Mouse (Mus musculus) liver, adult 2 months (tissue): ENCODE measurements around the gene Prdm16. TPM values are rescaled to one million over a fixed set of nuclear protein-coding genes. Genes with fewer than 3 reads are reported as not detected.

Experiments used
- DNase-seq: peaks from one replicate; pipeline ENCODE4 v3.0.0-alpha.2; 2011; ENCODE audit warnings: low read depth, low spot score; ENCODE audit errors: extremely low read depth
- H3K27ac ChIP-seq: fragments of 200-500 bp; replicated peaks from 2 replicates; pipeline ENCODE4 v1.5.1; 2012; ENCODE audit warnings: low read depth, mild to moderate bottlenecking, control low read depth, inconsistent platforms, low read length; ENCODE audit not compliant: insufficient read depth
- H3K27me3 ChIP-seq: fragments of 200-500 bp; 2 replicates; pipeline ENCODE4 v1.6.1; 2012; ENCODE audit warnings: mild to moderate bottlenecking, moderate library complexity, low read length, inconsistent platforms; ENCODE audit not compliant: control insufficient read depth, insufficient read depth
- H3K36me3 ChIP-seq: fragments of 200-500 bp; 2 replicates; pipeline ENCODE4 v1.6.1; 2012; ENCODE audit warnings: low read length, inconsistent platforms; ENCODE audit not compliant: control insufficient read depth, insufficient read depth
- H3K4me1 ChIP-seq: fragments of 200-500 bp; 2 replicates; pipeline ENCODE4 v1.6.1; 2011; ENCODE audit warnings: low read length; ENCODE audit not compliant: control insufficient read depth, insufficient read depth
- H3K4me3 ChIP-seq: fragments of 200-500 bp; 2 replicates; pipeline ENCODE4 v1.5.1; 2011; ENCODE audit warnings: low read depth, mild to moderate bottlenecking, control low read depth, low read length, moderate library complexity; ENCODE audit not compliant: insufficient read depth
- H3K79me2 ChIP-seq: fragments of 200-500 bp; 2 replicates; pipeline ENCODE4 v1.6.1; 2012; ENCODE audit warnings: inconsistent platforms, mild to moderate bottlenecking, low read length, moderate library complexity; ENCODE audit not compliant: control insufficient read depth, insufficient read depth
- H3K9ac ChIP-seq: fragments of 200-500 bp; 2 replicates; pipeline ENCODE4 v1.6.1; 2012; ENCODE audit warnings: low read depth, mild to moderate bottlenecking, control low read depth, inconsistent platforms, low read length
- CTCF ChIP-seq: fragments of 200-500 bp; IDR thresholded peaks from 2 replicates; pipeline ENCODE4 v1.5.1; 2011; ENCODE audit warnings: low read depth, low read length, control low read depth
- POLR2A ChIP-seq: fragments of 200-500 bp; IDR thresholded peaks from 2 replicates; pipeline ENCODE4 v1.6.1; 2011; ENCODE audit warnings: low read length, control low read depth; ENCODE audit not compliant: insufficient read depth; ENCODE audit errors: extremely low read depth
- WGBS: fragments of 180-500 bp; shearing (Covaris S2); methylation state at CpG from one replicate; pipeline ENCODE4 v1.1.7; 2018; 5-methylcytosine and 5-hydroxymethylcytosine counted together
- polyA plus RNA-seq: library from polyadenylated mRNA; depleted of rRNA; stranded (reverse); fragments of >200 nt; gene quantifications from 2 replicates; pipeline ENCODE4 v1.2.3, GENCODE M21; 2012
- total RNA-seq: library from RNA; depleted of rRNA; stranded (reverse); fragments of >200 nt; gene quantifications from 2 replicates; pipeline ENCODE4 v1.2.3, GENCODE M21; 2014

The Prdm16 gene
- total and polyA plus RNA-seq, 2 experiments = 0.22 to 0.37 TPM

DNA sequence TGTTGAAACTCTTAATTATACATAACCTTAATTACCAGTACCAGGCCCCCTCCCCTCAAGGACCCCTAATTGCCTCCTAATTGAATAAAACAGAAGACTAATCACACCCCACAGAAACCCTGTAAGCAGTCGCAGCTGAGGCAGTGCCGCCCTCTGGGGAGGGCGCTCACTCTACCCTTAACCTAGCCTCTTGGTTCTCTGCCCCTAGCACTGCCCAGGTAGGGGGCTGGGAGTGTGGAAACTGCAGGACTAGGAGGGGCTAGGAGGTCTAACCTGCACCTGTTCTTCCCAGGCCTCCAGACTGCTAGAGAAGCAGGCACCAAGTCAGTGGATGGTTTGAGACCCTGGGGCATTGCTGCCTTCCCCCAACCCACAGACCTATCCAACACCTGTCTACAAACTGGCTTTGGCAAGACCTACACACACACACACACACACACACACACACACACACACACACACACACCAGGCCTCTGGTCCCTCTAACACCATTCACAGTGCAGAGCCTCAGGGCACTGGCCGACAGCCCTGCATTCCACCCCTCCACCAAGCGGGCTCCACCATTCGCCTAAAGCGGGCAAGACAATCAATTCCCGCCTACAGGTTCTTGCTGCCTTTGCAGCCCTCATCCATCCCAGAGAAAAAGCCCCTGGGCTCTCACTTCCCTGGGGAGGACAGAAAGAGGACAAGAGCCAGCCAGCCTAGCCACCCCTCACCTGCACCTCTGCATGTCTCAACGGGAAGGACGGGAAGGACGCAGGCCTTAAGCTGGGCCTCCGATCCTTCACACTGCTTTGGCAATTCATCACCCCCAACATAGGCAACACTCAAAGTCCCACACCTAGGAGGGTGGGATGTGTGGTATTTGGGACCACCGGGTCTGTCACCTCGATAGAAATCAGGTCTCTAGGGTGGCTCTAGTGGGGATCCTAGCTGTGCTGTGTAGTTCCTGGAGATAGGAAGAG, 3.6 kb downstream of the Prdm16 start:
- TF ChIP-seq CTCF = no peak
- no peak for TF ChIP-seq POLR2A
- Histone ChIP-seq H3K36me3 (no peaks in the 10 kb centered on the region), H3K4me1 (no peaks in the 10 kb centered on the region), H3K9ac (no peak overlapping the region), H3K27me3 (peaks cover 23% of the 10 kb centered on the region), H3K4me3 (no peak overlapping the region), H3K27ac (no peak overlapping the region), H3K79me2 (no peaks in the 10 kb centered on the region)
- WGBS = 71% methylated on average over 14 of the region's 14 CpGs
- DNase-seq = no peak

DNA sequence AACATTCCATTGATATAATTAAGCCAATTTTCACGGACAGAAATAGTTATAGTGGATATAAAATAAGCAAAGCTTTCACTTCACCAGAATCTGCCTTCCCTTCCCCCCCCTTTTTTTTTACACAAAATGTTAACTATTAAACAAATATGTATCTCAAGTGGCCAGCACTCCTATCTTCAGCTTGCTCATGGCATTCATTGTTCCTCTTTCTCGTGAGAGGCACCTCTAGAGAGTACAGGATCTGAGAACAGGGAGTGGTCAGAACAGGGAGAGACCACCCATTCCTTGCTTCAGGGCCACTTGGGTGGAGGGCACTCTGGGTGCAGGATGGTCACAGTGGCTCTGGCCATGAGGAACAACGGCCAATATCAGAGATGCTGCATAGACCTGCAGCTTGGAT, 5.9 kb downstream of the Prdm16 start:
- Histone ChIP-seq H3K4me1 (no peaks in the 10 kb centered on the region), H3K79me2 (no peaks in the 10 kb centered on the region), H3K27ac (no peak overlapping the region), H3K27me3 (peaks cover 12% of the 10 kb centered on the region), H3K36me3 (no peaks in the 10 kb centered on the region), H3K9ac (no peak overlapping the region), H3K4me3 (no peak overlapping the region)
- TF ChIP-seq POLR2A (no peak), CTCF (no peak)
- 63% methylated on average over 3 of the region's 3 CpGs for WGBS
- no peak for DNase-seq

DNA sequence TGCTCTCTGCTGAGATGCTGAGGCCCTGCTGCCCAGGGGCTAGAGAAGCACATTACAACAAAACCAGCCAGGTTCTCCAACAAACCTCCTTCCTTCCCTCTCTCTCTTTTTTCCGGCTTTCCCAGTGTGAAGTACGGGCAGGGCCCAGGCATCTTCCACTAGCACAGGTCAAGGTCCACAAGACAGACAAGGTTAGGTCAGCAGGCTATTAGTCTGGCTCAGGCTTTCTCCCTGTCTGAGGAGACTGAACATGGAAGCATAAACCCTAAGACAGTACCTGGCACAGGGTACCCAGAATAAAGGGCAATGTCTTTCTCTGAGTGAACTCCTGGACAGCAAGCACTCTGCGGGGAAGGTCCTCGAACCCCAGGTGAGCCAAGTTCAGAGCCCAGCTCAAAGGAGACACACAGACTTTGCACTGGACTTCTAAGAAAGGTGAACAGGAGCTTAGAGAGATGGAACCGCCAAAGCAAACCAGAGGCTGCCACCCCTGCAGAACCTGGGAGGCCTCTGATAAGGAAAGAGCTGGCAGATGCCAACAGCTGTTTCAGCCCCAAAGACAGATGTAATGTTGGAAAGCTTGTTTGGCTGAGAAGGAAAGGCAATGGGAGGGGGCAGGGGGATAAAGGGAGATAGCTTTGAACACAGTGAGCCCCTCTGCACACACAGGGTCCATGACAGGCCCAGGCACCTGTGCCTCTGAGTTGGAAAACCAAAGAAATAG, 9.1 kb downstream of the Prdm16 start:
- H3K4me3 ChIP-seq = no peak overlapping the region
- H3K79me2 ChIP-seq = no peaks in the 10 kb centered on the region
- no peaks in the 10 kb centered on the region for H3K4me1 ChIP-seq
- no peak overlapping the region for H3K9ac ChIP-seq
- TF ChIP-seq POLR2A (no peak), CTCF (no peak)
- no peak overlapping the region for H3K27ac ChIP-seq
- DNase-seq = no peak
- H3K36me3 ChIP-seq = no peaks in the 10 kb centered on the region
- WGBS = 75% methylated on average over 5 of the region's 5 CpGs
- no peaks in the 10 kb centered on the region for H3K27me3 ChIP-seq

DNA sequence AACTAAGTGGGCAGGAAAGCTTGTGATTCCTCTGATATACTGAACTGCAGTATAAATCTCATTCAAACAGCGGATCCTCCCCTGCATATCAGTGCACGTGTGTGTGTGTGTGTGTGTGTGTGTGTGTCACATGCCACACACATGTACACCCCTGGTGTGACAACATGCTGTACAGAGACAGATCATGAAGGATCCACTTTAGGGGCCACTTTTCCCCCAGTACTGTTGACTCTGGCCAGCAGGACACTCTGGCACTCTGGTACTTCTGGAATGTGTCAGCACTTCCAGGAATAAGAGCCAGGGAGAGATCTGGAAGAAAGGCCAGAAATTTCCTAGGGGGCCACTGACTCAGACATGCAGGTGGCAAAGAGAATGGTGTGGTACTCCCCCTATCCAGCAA, 10.4 kb downstream of the Prdm16 start:
- no peak for TF ChIP-seq CTCF
- no peak for TF ChIP-seq POLR2A
- no peak for DNase-seq
- H3K27ac ChIP-seq = no peak overlapping the region
- no peaks in the 10 kb centered on the region for H3K79me2 ChIP-seq
- 84% methylated on average over 2 of the region's 2 CpGs for WGBS
- no peaks in the 10 kb centered on the region for H3K27me3 ChIP-seq
- no peaks in the 10 kb centered on the region for H3K36me3 ChIP-seq
- H3K4me3 ChIP-seq = no peak overlapping the region
- H3K9ac ChIP-seq = no peak overlapping the region
- H3K4me1 ChIP-seq = no peaks in the 10 kb centered on the region

DNA sequence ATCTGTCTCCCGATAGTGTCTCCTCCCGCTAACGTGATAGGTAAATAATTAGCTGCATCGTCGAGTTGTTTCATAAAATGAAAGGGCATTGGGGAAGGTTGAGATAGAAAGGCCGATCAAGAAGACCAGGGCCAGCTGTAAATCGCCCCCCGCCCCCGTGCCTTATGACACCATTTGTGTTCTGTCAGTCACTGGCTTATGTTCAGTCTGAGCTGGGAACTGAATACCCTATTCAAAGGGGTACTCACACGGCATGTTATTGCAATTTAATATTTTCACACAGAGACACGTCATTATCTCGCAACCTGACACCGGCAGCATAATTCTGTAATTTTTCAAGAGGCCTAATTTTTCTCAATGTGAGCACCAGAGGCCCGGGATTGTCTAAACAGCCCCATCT, 11.0 kb downstream of the Prdm16 start:
- TF ChIP-seq POLR2A = no peak
- no peak for TF ChIP-seq CTCF
- Histone ChIP-seq H3K4me1 (no peaks in the 10 kb centered on the region), H3K9ac (no peak overlapping the region), H3K4me3 (no peak overlapping the region), H3K27ac (no peak overlapping the region), H3K27me3 (no peaks in the 10 kb centered on the region), H3K36me3 (no peaks in the 10 kb centered on the region), H3K79me2 (no peaks in the 10 kb centered on the region)
- WGBS = 79% methylated on average over 14 of the region's 14 CpGs
- no peak for DNase-seq

DNA sequence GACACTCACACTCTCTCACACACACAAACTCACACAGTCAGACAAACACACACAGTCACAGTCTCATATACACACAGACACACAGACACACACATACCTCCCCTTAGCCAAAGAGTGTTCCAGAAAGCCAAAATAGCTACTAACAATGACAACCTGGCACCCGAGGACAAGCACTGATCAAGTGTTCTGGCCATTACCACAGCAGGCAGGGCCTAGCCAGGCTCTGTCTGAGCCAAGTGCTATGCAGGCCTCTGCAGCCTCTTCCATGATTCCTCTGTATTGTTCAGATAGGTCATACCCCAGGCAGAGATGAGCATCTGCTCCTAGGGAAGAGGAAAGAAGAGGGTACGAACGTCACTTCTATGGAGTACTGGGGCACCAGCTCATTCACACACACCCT, 13.4 kb downstream of the Prdm16 start:
- no peak overlapping the region for H3K9ac ChIP-seq
- no peaks in the 10 kb centered on the region for H3K27me3 ChIP-seq
- H3K4me1 ChIP-seq = no peaks in the 10 kb centered on the region
- WGBS = 82% methylated on average over 3 of the region's 3 CpGs
- H3K79me2 ChIP-seq = no peaks in the 10 kb centered on the region
- no peak for DNase-seq
- H3K36me3 ChIP-seq = no peaks in the 10 kb centered on the region
- H3K4me3 ChIP-seq = no peak overlapping the region
- H3K27ac ChIP-seq = no peak overlapping the region
- no peak for TF ChIP-seq CTCF
- no peak for TF ChIP-seq POLR2A
